Mouse (Mus musculus): Measurements from ENCODE around the gene Il20rb. TPM values are rescaled to one million over a fixed set of nuclear protein-coding genes. Genes with fewer than 3 reads are reported as not detected.

Gene Il20rb
- 1 to 10 TPM in 1 of 2 experiments, under 1 TPM in 1; 0.25 to 1.1 TPM for total RNA-seq (2021)

- intact Hi-C loops (cut with DNase I): no loop called here
- no peak for DNase-seq (ENCODE audit: low spot score in 2 of 2)
Observed at GRCm38 (mm10) chr9:100486431-100486830, at the start of gene Il20rb. Gene Il20rb (minus strand): TSS chr9:100486788.

GRCm38 (mm10) chr9:100535618-100536262 is 49.2 kb upstream of the Il20rb start:
- intact Hi-C loops (cut with DNase I): no loop called here
- no peak for DNase-seq (ENCODE audit: low spot score in 2 of 2)

- no peak for DNase-seq (ENCODE audit: low spot score in 2 of 2)
- intact Hi-C loops (cut with DNase I): no loop called here
Observed at GRCm38 (mm10) chr9:100534686-100535085, 48.1 kb upstream of the Il20rb start.

GRCm38 (mm10) chr9:100532847-100533505 is 46.4 kb upstream of the Il20rb start:
- intact Hi-C loops (cut with DNase I): no loop called here
- DNase-seq (ENCODE audit: low spot score in 2 of 2): no peak

GRCm38 (mm10) chr9:100531296-100531695 is 44.7 kb upstream of the Il20rb start:
- DNase-seq (ENCODE audit: low spot score in 2 of 2): no peak
- intact Hi-C loops (cut with DNase I): no loop called here

GRCm38 (mm10) chr9:100525225-100525624 is 38.6 kb upstream of the Il20rb start:
- intact Hi-C loops (cut with DNase I): no loop called here
- no peak for DNase-seq (ENCODE audit: low spot score in 2 of 2)

GRCm38 (mm10) chr9:100522029-100522428 is 35.4 kb upstream of the Il20rb start:
- no peak for DNase-seq (ENCODE audit: low spot score in 2 of 2)
- intact Hi-C loops (cut with DNase I): no loop called here

GRCm38 (mm10) chr9:100520586-100520985 is 34.0 kb upstream of the Il20rb start:
- DNase-seq (ENCODE audit: low spot score in 2 of 2): peak in 1 of 2 experiments; percentile 24
- intact Hi-C loops (cut with DNase I): no loop called here

GRCm38 (mm10) chr9:100520012-100520411 is 33.4 kb upstream of the Il20rb start:
- DNase-seq (ENCODE audit: low spot score in 2 of 2): no peak
- intact Hi-C loops (cut with DNase I): no loop called here

GRCm38 (mm10) chr9:100507581-100507980 is 21.0 kb upstream of the Il20rb start:
- DNase-seq (ENCODE audit: low spot score in 2 of 2): no peak
- intact Hi-C loops (cut with DNase I): no loop called here

GRCm38 (mm10) chr9:100506652-100507051 is 20.1 kb upstream of the Il20rb start:
- DNase-seq (ENCODE audit: low spot score in 2 of 2): no peak
- intact Hi-C loops (cut with DNase I): no loop called here

- no peak for DNase-seq (ENCODE audit: low spot score in 2 of 2)
- intact Hi-C loops (cut with DNase I): no loop called here
Observed at GRCm38 (mm10) chr9:100505498-100505897, 18.9 kb upstream of the Il20rb start.

- intact Hi-C loops (cut with DNase I): no loop called here
- DNase-seq (ENCODE audit: low spot score in 2 of 2): no peak
Observed at GRCm38 (mm10) chr9:100493611-100494261, 7.1 kb upstream of the Il20rb start.

- DNase-seq (ENCODE audit: low spot score in 2 of 2): no peak
- intact Hi-C loops (cut with DNase I): no loop called here
Observed at GRCm38 (mm10) chr9:100491424-100491823, 4.8 kb upstream of the Il20rb start.

- DNase-seq (ENCODE audit: low spot score in 2 of 2): no peak
- intact Hi-C loops (cut with DNase I): no loop called here
Observed at GRCm38 (mm10) chr9:100488969-100489368, 2.4 kb upstream of the Il20rb start.

- intact Hi-C loops (cut with DNase I): no loop called here
- no peak for DNase-seq (ENCODE audit: low spot score in 2 of 2)
Observed at GRCm38 (mm10) chr9:100488056-100488713, 1.6 kb upstream of the Il20rb start.

GRCm38 (mm10) chr9:100483318-100483717 is 3.3 kb downstream of the Il20rb start:
- intact Hi-C loops (cut with DNase I): no loop called here
- no peak for DNase-seq (ENCODE audit: low spot score in 2 of 2)

GRCm38 (mm10) chr9:100481626-100482025 is 5.0 kb downstream of the Il20rb start:
- intact Hi-C loops (cut with DNase I): no loop called here

GRCm38 (mm10) chr9:100474056-100474455 is 12.5 kb downstream of the Il20rb start:
- intact Hi-C loops (cut with DNase I): no loop called here
- DNase-seq (ENCODE audit: low spot score in 2 of 2): no peak

More at GRCm38 (mm10) chr9:100481626-100482025, 5.0 kb downstream of the Il20rb start:
- DNase-seq (ENCODE audit: low spot score in 2 of 2): no peak

GRCm38 (mm10) chr9:100473361-100473760 is 13.2 kb downstream of the Il20rb start:
- DNase-seq (ENCODE audit: low spot score in 2 of 2): no peak

More at GRCm38 (mm10) chr9:100473361-100473760, 13.2 kb downstream of the Il20rb start:
- intact Hi-C loops (cut with DNase I): no loop called here
